Mouse (Mus musculus): ENCODE data around the gene Rftn1. TPM values are rescaled to one million over a fixed set of nuclear protein-coding genes. Genes with fewer than 3 reads are reported as not detected.

Gene Rftn1
- polyA plus RNA-seq, 1 experiment: 2.8 TPM

DNA sequence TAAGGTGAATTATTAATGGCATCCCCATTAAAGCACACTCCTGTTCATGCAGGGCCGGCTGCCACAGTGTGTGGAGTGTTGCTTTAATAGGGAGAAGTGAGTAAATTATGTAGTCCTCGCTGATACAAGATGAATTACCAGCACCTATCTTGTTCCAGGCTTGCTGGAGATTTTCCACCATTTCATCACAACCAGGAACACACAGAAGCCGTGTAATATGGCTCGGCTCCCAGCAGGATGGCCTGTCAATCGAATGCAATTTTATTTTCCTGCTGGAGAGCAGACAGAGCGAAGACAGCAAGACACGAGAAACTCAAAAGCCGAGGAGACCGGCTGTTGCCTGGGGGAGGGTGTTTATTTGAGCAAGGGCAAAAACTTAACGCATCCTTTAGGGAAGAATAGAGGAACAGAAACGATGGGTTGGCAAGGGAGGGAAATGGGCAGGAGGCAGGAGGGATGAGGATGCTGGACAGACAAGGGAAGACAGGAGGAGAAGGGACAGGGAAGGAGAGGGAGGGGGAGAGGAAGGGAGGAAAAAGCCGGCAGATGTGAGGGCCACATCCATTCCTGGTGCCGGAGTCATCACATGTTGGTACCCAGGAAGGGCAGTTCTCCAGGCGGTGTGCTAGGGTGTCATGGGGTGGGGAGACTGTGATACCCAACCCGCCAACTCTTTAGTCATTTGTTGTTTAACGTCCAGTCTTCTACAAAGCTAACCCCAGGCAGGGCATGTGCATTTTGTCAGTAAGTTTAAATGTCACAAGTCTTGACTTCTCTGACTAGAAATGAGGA, 39.9 kb downstream of the Rftn1 start:
- no peaks in the 10 kb centered on the region for H3K27me3 ChIP-seq (ENCODE audit: control insufficient read depth, insufficient read depth, low read length)
- TF ChIP-seq CTCF (IDR thresholded peaks at IDR 0.05; ENCODE audit: control insufficient read depth, insufficient read depth, insufficient replicate concordance, low read depth, low read length) (no peak), POLR2A (IDR thresholded peaks at IDR 0.05; ENCODE audit: control insufficient read depth, low read depth, low read length) (no peak)
- no peaks in the 10 kb centered on the region for H3K36me3 ChIP-seq (ENCODE audit: control insufficient read depth, insufficient read depth, low read length)
- no peaks in the 10 kb centered on the region for H3K4me1 ChIP-seq (ENCODE audit: control insufficient read depth, insufficient read depth, low read length)
- no peak overlapping the region for H3K27ac ChIP-seq (ENCODE audit: control insufficient read depth, insufficient read depth, low read depth, low read length)
- no peak overlapping the region for H3K4me3 ChIP-seq (ENCODE audit: control insufficient read depth, low read depth, low read length)

DNA sequence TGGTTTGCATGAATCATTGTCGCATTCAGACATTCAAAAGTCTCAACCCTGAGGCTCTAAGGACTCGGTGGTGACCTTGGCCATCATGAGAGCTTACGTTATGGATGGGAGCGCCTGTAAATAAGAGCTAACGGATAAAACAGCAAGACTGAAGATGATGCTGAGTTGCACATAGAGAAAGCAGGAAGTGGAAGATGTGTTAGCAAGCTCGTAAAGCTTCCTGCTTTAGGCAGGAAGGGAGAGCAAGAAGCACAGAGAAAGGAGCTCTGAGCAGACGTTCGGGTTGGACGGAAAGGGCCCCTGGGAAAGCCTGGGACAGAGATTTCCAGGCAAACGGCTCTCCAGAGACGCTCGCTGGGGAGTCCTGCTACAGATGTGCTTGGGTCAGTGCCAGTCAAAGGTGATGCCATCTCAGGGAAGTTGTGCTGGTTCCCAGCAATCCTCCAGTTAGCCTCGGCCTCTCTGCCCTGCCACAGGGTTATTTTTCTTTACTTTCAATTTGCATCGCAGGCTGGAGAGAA, 40.7 kb downstream of the Rftn1 start:
- Histone ChIP-seq H3K27ac (ENCODE audit: control insufficient read depth, insufficient read depth, low read depth, low read length) (no peak overlapping the region), H3K4me1 (ENCODE audit: control insufficient read depth, insufficient read depth, low read length) (no peaks in the 10 kb centered on the region)

DNA sequence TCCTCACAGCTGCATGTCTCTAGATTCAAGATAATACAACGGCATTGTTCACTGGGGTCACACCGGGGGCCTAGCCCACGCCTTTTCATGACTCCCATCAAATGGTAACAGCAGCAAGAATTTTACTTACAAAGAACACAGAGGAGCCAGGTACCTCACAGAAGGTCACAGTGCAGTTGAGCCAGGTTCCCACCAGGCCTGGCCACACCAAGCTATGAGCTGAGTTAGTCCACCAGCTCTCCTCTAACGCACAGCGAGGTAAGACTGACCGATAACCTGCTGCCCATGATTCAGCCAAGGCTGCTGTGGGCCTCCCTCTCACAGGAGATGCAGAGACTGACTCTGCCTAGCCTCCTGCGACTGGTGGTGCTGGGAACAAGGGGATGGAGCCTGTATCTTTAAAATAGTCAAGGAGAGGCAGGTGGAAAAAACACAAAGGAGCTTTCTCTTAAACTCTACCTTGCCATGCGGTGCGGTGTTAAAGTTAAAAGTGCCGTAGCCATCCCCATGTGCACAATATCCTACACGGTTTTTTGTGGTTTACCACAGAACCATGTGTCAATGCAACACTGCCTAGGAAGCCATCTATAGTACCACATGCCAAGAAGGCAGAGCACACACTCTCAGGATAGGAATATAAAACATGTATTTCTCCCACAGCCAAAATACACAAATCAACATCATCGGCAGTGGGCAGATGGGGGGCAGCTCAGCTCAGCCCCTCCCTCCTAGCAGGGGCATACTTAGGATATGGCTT, 42.5 kb downstream of the Rftn1 start:
- Histone ChIP-seq H3K4me1 (ENCODE audit: control insufficient read depth, insufficient read depth, low read length) (no peaks in the 10 kb centered on the region), H3K36me3 (ENCODE audit: control insufficient read depth, insufficient read depth, low read length) (no peaks in the 10 kb centered on the region), H3K27me3 (ENCODE audit: control insufficient read depth, insufficient read depth, low read length) (no peaks in the 10 kb centered on the region), H3K4me3 (ENCODE audit: control insufficient read depth, low read depth, low read length) (no peak overlapping the region), H3K27ac (ENCODE audit: control insufficient read depth, insufficient read depth, low read depth, low read length) (no peak overlapping the region)
- TF ChIP-seq CTCF (IDR thresholded peaks at IDR 0.05; ENCODE audit: control insufficient read depth, insufficient read depth, insufficient replicate concordance, low read depth, low read length) (no peak), POLR2A (IDR thresholded peaks at IDR 0.05; ENCODE audit: control insufficient read depth, low read depth, low read length) (no peak)

More for the DNA sequence above, 40.7 kb downstream of the Rftn1 start:
- TF ChIP-seq CTCF (IDR thresholded peaks at IDR 0.05; ENCODE audit: control insufficient read depth, insufficient read depth, insufficient replicate concordance, low read depth, low read length) (no peak), POLR2A (IDR thresholded peaks at IDR 0.05; ENCODE audit: control insufficient read depth, low read depth, low read length) (no peak)
- Histone ChIP-seq H3K4me3 (ENCODE audit: control insufficient read depth, low read depth, low read length) (no peak overlapping the region), H3K36me3 (ENCODE audit: control insufficient read depth, insufficient read depth, low read length) (no peaks in the 10 kb centered on the region), H3K27me3 (ENCODE audit: control insufficient read depth, insufficient read depth, low read length) (no peaks in the 10 kb centered on the region)

DNA sequence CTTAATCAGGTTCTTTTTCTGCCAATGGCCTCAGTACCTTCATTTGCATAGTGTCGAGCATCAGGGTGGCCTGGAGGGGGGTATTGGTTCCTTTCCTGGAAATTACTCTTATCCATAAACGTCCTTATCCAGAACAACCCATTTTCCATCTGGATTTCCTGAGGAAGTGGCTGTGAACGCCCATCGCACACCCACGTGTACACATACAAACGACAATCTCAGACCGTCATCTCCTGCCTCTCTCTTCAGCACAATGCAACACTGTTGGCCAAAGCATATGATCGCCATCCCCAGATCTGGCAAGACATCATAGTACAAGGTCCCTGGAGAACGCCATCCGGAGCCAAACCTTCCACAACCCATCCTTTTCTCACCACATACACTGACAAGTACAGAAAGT, 47.1 kb downstream of the Rftn1 start:
- H3K27me3 ChIP-seq (ENCODE audit: control insufficient read depth, insufficient read depth, low read length): no peaks in the 10 kb centered on the region
- no peaks in the 10 kb centered on the region for H3K4me1 ChIP-seq (ENCODE audit: control insufficient read depth, insufficient read depth, low read length)
- no peak for TF ChIP-seq CTCF (IDR thresholded peaks at IDR 0.05; ENCODE audit: control insufficient read depth, insufficient read depth, insufficient replicate concordance, low read depth, low read length)
- TF ChIP-seq POLR2A (IDR thresholded peaks at IDR 0.05; ENCODE audit: control insufficient read depth, low read depth, low read length): no peak
- no peak overlapping the region for H3K4me3 ChIP-seq (ENCODE audit: control insufficient read depth, low read depth, low read length)
- no peaks in the 10 kb centered on the region for H3K36me3 ChIP-seq (ENCODE audit: control insufficient read depth, insufficient read depth, low read length)
- H3K27ac ChIP-seq (ENCODE audit: control insufficient read depth, insufficient read depth, low read depth, low read length): no peak overlapping the region

DNA sequence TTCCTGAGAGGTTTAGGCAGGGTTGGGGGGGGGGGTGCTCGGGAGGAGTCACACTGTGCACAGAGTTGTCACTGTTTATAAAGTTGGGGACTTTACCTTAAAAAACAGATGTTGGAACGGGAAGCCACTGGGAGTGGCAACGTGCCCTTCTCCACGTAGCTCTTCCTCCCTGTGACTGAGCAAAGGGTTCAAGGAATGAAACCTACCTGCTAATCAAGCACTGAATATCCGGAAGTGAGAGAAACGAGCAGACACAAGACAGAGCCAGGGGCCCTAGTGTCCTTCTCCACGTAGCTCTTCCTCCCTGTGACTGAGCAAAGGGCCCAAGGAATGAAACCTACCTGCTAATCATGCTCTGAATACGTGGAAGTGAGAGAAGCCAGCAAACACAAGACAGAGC, 47.9 kb downstream of the Rftn1 start:
- H3K36me3 ChIP-seq (ENCODE audit: control insufficient read depth, insufficient read depth, low read length): no peaks in the 10 kb centered on the region
- H3K27me3 ChIP-seq (ENCODE audit: control insufficient read depth, insufficient read depth, low read length): no peaks in the 10 kb centered on the region
- H3K27ac ChIP-seq (ENCODE audit: control insufficient read depth, insufficient read depth, low read depth, low read length): no peak overlapping the region
- H3K4me3 ChIP-seq (ENCODE audit: control insufficient read depth, low read depth, low read length): no peak overlapping the region
- H3K4me1 ChIP-seq (ENCODE audit: control insufficient read depth, insufficient read depth, low read length): no peaks in the 10 kb centered on the region
- TF ChIP-seq CTCF (IDR thresholded peaks at IDR 0.05; ENCODE audit: control insufficient read depth, insufficient read depth, insufficient replicate concordance, low read depth, low read length) (no peak), POLR2A (IDR thresholded peaks at IDR 0.05; ENCODE audit: control insufficient read depth, low read depth, low read length) (no peak)

DNA sequence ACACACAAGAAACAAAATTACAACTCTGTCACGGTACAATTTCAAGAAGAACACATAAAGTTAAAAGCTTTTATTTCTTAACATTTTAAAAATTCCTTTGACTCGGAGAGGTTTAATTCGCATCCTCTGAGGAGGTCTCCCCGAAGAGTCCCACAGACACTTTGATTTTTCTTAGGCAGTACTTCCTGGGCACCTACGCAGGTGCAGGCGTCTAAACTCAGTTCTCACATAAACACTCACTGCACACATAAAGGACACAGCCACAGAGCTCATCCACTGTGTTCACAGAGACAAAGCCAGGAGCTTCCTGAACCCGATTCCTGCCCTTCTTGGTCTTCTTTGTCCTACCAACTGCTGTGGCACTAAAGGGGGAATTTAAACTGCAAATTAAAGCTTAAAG, 48.3 kb downstream of the Rftn1 start:
- Histone ChIP-seq H3K36me3 (ENCODE audit: control insufficient read depth, insufficient read depth, low read length) (no peaks in the 10 kb centered on the region), H3K4me3 (ENCODE audit: control insufficient read depth, low read depth, low read length) (no peak overlapping the region), H3K27me3 (ENCODE audit: control insufficient read depth, insufficient read depth, low read length) (no peaks in the 10 kb centered on the region), H3K27ac (ENCODE audit: control insufficient read depth, insufficient read depth, low read depth, low read length) (no peak overlapping the region), H3K4me1 (ENCODE audit: control insufficient read depth, insufficient read depth, low read length) (no peaks in the 10 kb centered on the region)
- no peak for TF ChIP-seq POLR2A (IDR thresholded peaks at IDR 0.05; ENCODE audit: control insufficient read depth, low read depth, low read length)
- TF ChIP-seq CTCF (IDR thresholded peaks at IDR 0.05; ENCODE audit: control insufficient read depth, insufficient read depth, insufficient replicate concordance, low read depth, low read length): no peak

DNA sequence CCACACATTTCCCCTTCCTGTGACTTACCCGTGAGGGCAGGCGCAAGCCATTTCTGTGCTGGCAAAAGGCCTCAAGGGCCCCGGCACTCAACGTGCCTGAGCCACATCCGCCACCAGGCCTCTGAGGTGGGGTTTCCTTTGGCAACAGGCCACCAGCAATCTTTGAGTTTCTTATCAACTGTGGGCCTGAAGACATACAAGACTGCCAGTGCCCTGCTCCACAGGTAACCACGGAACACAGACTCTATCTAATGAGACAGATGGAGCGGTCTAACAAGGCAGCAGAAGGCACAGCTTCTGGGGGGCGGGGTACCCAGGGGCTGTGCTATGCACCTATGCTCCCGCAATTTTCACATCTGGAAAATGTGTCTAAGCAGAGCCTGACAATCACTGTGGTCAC, 54.4 kb downstream of the Rftn1 start:
- Histone ChIP-seq H3K27ac (ENCODE audit: control insufficient read depth, insufficient read depth, low read depth, low read length) (no peak overlapping the region), H3K36me3 (ENCODE audit: control insufficient read depth, insufficient read depth, low read length) (no peaks in the 10 kb centered on the region), H3K4me3 (ENCODE audit: control insufficient read depth, low read depth, low read length) (no peak overlapping the region), H3K4me1 (ENCODE audit: control insufficient read depth, insufficient read depth, low read length) (no peaks in the 10 kb centered on the region), H3K27me3 (ENCODE audit: control insufficient read depth, insufficient read depth, low read length) (no peaks in the 10 kb centered on the region)
- no peak for TF ChIP-seq POLR2A (IDR thresholded peaks at IDR 0.05; ENCODE audit: control insufficient read depth, low read depth, low read length)
- TF ChIP-seq CTCF (IDR thresholded peaks at IDR 0.05; ENCODE audit: control insufficient read depth, insufficient read depth, insufficient replicate concordance, low read depth, low read length): no peak
